Mouse (Mus musculus): ENCODE measurements at regions not wholly inside any gene's neighbourhood (a gene's known extent, or its start where the extent isn't known, plus 50 kb on each side); places are given as distances from the start of the nearest gene placed in this dataset.
A peak's percentile ranks its signal among the peaks of the same experiment; 100 is the strongest.

DNA sequence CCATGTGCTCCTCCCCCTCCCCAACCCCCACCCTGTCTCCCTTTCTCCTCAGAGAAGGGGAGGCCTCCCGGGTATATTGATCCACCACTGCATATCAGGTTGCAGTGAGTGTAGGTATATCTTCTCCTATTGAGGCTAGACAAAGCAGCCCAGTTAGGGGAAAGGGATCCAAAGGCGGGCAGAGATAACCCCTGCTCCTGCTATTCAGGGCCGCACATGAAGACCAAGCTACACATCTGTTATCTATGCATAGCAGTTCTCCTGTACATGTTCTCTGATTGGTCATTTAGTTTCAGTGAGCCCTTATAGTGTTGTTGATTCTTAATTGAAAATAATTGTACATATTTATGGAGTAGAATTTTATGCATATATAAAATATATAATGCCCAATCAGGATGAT is 143.7 kb downstream of the Drd1 start:
- no peaks in the 10 kb centered on the region for H3K36me3 ChIP-seq (ENCODE audit: control insufficient read depth, insufficient read depth, low read length)
- 63% methylated on average over 3 of the region's 3 CpGs for WGBS
- no peak overlapping the region for H3K27ac ChIP-seq (ENCODE audit: low read depth, low read length)
- no peak overlapping the region for H3K4me2 ChIP-seq (ENCODE audit: low read length)
- ATAC-seq = no peak
- H3K9ac ChIP-seq (ENCODE audit: low read depth, low read length) = no peak overlapping the region
- H3K4me1 ChIP-seq (ENCODE audit: control insufficient read depth, insufficient read depth, low read depth, low read length) = no peaks in the 10 kb centered on the region
- no peaks in the 10 kb centered on the region for H3K27me3 ChIP-seq (replicated peaks; ENCODE audit: control insufficient read depth, insufficient read depth, low read length)
- no peaks in the 10 kb centered on the region for H3K9me3 ChIP-seq (ENCODE audit: control insufficient read depth, low read length)
- no peak overlapping the region for H3K4me3 ChIP-seq (ENCODE audit: low read length)

DNA sequence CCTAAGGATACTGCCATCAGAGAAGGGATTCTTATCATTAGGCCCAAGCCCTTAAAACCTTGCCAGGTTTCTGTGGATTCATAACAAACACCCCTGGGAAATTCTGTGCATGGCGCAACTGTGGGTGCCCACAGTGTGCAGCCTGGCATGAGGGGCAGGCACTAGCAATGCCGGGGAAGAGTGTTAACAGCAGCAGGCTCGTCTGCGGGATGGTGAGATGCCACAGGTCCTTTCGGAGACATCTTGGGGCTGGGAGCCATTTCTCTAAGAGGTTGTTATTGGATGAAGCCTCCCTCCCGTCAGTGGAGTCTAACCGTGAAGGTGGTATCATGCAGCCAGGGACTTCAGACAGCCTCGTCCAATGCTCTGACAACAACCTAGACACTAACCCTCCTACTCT is 144.2 kb downstream of the Drd1 start:
- no peaks in the 10 kb centered on the region for H3K36me3 ChIP-seq (ENCODE audit: control insufficient read depth, insufficient read depth, low read length)
- no peak overlapping the region for H3K27ac ChIP-seq (ENCODE audit: low read depth, low read length)
- WGBS = 84% methylated on average over 8 of the region's 8 CpGs

DNA sequence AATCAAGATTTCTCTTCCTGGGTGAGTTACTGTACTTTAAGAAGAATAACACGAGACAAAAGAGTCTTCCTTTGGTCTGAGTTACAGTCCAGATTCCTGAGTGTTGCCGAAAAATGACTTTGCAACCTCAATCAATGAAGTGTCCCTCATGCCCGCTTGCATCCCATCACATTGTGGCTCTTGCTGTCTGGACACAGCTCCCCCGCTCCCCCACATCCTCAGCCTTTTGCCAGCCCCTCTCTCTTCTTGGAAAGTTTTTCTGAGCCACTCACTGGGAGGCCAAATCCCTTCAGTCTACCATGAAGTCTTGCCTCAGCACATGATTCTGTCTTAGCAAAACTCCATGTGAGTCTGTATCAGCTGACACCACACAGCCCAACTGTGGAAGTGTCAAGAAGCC is 145.3 kb downstream of the Drd1 start:
- Histone ChIP-seq H3K9me3 (ENCODE audit: control insufficient read depth, low read length) (no peaks in the 10 kb centered on the region), H3K4me1 (ENCODE audit: control insufficient read depth, insufficient read depth, low read depth, low read length) (no peaks in the 10 kb centered on the region), H3K27ac (ENCODE audit: low read depth, low read length) (no peak overlapping the region), H3K27me3 (replicated peaks; ENCODE audit: control insufficient read depth, insufficient read depth, low read length) (no peaks in the 10 kb centered on the region), H3K4me2 (ENCODE audit: low read length) (no peak overlapping the region), H3K9ac (ENCODE audit: low read depth, low read length) (no peak overlapping the region), H3K36me3 (ENCODE audit: control insufficient read depth, insufficient read depth, low read length) (no peaks in the 10 kb centered on the region), H3K4me3 (ENCODE audit: low read length) (no peak overlapping the region)
- 89% methylated on average over 4 of the region's 4 CpGs for WGBS
- ATAC-seq = no peak

More for the DNA sequence above, 144.2 kb downstream of the Drd1 start:
- H3K9me3 ChIP-seq (ENCODE audit: control insufficient read depth, low read length) = no peaks in the 10 kb centered on the region
- no peak overlapping the region for H3K4me2 ChIP-seq (ENCODE audit: low read length)
- H3K4me3 ChIP-seq (ENCODE audit: low read length) = no peak overlapping the region
- H3K27me3 ChIP-seq (replicated peaks; ENCODE audit: control insufficient read depth, insufficient read depth, low read length) = no peaks in the 10 kb centered on the region
- ATAC-seq = no peak
- H3K4me1 ChIP-seq (ENCODE audit: control insufficient read depth, insufficient read depth, low read depth, low read length) = no peaks in the 10 kb centered on the region
- H3K9ac ChIP-seq (ENCODE audit: low read depth, low read length) = no peak overlapping the region

DNA sequence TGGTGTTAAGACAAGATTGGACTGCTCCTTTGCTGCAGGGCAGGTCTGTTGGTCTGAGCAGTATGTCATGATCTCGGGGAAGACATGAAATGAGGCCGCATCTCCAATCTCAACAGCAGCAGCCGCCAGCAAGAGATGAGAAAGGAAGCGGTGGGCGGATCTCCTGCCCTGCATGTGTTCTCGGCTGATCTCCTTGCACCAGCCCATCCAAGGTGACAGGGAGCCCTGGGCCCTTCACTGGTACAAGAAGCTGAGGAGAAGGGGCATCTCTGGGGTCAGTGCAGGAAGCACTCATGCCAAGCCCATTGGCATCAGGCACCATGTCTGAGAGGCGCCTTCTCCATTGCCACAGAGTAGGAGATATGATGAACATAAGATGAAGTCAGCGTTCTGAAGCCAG is 151.0 kb downstream of the Drd1 start:
- H3K36me3 ChIP-seq (ENCODE audit: control insufficient read depth, insufficient read depth, low read length) = no peaks in the 10 kb centered on the region
- no peak overlapping the region for H3K9ac ChIP-seq (ENCODE audit: low read depth, low read length)
- no peak overlapping the region for H3K27ac ChIP-seq (ENCODE audit: low read depth, low read length)
- no peak overlapping the region for H3K4me3 ChIP-seq (ENCODE audit: low read length)
- WGBS = 84% methylated on average over 8 of the region's 8 CpGs
- H3K27me3 ChIP-seq (replicated peaks; ENCODE audit: control insufficient read depth, insufficient read depth, low read length) = no peaks in the 10 kb centered on the region
- H3K9me3 ChIP-seq (ENCODE audit: control insufficient read depth, low read length) = no peaks in the 10 kb centered on the region
- no peak overlapping the region for H3K4me2 ChIP-seq (ENCODE audit: low read length)
- ATAC-seq = no peak
- H3K4me1 ChIP-seq (ENCODE audit: control insufficient read depth, insufficient read depth, low read depth, low read length) = no peaks in the 10 kb centered on the region

DNA sequence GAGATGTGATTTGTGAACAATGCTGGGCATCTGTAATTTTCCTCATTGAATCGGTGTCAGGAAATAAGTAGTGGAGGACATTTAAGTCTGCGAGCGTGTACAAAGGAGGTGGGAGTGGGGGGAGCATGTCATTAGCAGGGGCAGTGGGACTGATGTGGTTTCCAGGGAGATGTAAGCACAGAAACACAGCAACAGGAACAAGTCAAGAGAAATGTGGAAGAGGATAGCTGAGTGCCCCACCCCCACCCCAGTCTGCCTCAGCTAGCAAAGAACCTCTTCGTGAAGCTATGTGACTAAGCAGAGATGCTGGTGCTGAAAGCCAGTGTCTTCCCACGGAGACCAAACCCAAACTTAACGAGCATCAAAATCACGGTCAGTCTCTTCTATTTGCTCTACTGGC is 151.9 kb downstream of the Drd1 start:
- H3K4me2 ChIP-seq (ENCODE audit: low read length) = no peak overlapping the region
- H3K9me3 ChIP-seq (ENCODE audit: control insufficient read depth, low read length) = no peaks in the 10 kb centered on the region
- no peak overlapping the region for H3K4me3 ChIP-seq (ENCODE audit: low read length)
- no peak overlapping the region for H3K27ac ChIP-seq (ENCODE audit: low read depth, low read length)
- no peaks in the 10 kb centered on the region for H3K36me3 ChIP-seq (ENCODE audit: control insufficient read depth, insufficient read depth, low read length)
- H3K4me1 ChIP-seq (ENCODE audit: control insufficient read depth, insufficient read depth, low read depth, low read length) = no peaks in the 10 kb centered on the region
- H3K9ac ChIP-seq (ENCODE audit: low read depth, low read length) = no peak overlapping the region
- WGBS = 20% methylated on average over 7 of the region's 7 CpGs
- peak; percentile 34; the same call in 1 of the 2 replicates for ATAC-seq
- no peaks in the 10 kb centered on the region for H3K27me3 ChIP-seq (replicated peaks; ENCODE audit: control insufficient read depth, insufficient read depth, low read length)

DNA sequence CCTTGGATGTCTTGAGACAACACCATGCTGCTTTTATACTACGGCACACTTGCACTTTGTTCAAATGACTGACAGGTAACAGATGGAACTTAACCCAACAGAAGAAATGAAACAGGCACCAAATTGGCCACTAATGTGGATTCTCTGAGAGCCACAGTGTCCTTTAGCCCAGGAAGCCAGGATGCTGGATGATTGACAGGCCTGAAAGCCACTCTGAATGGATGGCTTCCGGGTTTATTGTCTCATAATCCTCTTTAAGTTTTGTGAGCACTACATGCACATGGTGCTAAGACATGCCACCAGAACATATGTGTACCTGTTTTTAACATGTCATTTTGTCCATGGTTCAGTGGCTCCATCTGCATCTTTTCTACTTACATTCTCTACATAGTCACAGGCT is 152.7 kb downstream of the Drd1 start:
- no peak for ATAC-seq
- Histone ChIP-seq H3K27me3 (replicated peaks; ENCODE audit: control insufficient read depth, insufficient read depth, low read length) (no peaks in the 10 kb centered on the region), H3K36me3 (ENCODE audit: control insufficient read depth, insufficient read depth, low read length) (no peaks in the 10 kb centered on the region), H3K4me3 (ENCODE audit: low read length) (no peak overlapping the region), H3K9me3 (ENCODE audit: control insufficient read depth, low read length) (no peaks in the 10 kb centered on the region), H3K27ac (ENCODE audit: low read depth, low read length) (no peak overlapping the region), H3K9ac (ENCODE audit: low read depth, low read length) (no peak overlapping the region), H3K4me2 (ENCODE audit: low read length) (no peak overlapping the region), H3K4me1 (ENCODE audit: control insufficient read depth, insufficient read depth, low read depth, low read length) (no peaks in the 10 kb centered on the region)
- 67% methylated on average over 2 of the region's 2 CpGs for WGBS

DNA sequence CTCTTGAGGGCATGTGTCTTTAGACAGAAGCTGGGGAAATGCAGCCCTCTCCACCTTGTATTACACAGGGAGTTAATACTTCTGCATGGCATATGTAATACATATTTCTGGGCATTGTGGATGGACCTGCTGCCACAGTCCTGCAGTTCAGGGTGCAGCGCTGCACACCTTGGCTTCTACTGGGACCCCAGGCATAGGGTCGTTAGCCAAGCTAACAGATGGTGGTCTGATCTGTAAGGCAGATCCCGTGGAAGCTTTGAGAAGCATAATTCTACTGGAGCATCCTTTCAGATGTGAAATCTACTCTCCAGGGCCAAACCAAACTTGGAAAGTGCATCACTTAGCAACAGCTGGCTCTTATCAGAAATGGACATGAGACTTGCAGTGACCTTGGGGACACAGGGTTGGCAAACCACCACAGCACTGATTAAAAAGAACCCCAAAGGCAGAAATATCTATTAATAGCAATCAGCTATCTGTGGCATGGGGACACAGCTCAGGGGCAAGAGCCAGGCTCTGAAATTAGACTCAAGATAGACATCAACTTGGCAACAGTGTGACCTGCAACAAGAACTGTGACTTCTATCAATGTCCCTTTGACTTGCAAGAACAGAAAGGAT is 155.0 kb downstream of the Drd1 start:
- H3K9ac ChIP-seq (ENCODE audit: low read depth, low read length) = no peak overlapping the region
- H3K27me3 ChIP-seq (replicated peaks; ENCODE audit: control insufficient read depth, insufficient read depth, low read length) = no peaks in the 10 kb centered on the region
- H3K36me3 ChIP-seq (ENCODE audit: control insufficient read depth, insufficient read depth, low read length) = no peaks in the 10 kb centered on the region
- no peaks in the 10 kb centered on the region for H3K4me1 ChIP-seq (ENCODE audit: control insufficient read depth, insufficient read depth, low read depth, low read length)
- H3K4me2 ChIP-seq (ENCODE audit: low read length) = no peak overlapping the region
- peaks cover 4% of the 10 kb centered on the region for H3K9me3 ChIP-seq (ENCODE audit: control insufficient read depth, low read length)
- no peak for ATAC-seq
- no peak overlapping the region for H3K4me3 ChIP-seq (ENCODE audit: low read length)
- 75% methylated on average over 3 of the region's 3 CpGs for WGBS
- H3K27ac ChIP-seq (ENCODE audit: low read depth, low read length) = no peak overlapping the region

DNA sequence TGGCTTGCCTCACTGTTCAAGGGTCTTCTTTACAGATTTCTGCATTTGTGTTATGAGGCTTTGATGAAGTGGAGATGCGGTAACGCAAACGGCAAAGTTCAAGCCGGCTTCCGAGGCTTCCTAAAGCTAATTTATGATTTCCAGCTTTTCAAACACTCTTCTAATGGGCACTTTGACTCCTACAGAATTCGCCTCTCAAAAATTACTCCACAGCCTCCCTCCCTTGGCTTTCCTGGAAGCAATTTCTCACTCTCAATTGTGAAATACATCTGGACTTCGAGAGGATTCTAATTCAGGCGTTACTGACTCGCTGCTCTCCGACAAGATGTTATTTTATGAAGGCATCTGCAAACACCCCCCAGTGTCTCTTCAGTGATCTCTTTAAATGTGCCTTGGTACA is 157.2 kb downstream of the Drd1 start:
- no peaks in the 10 kb centered on the region for H3K27me3 ChIP-seq (replicated peaks; ENCODE audit: control insufficient read depth, insufficient read depth, low read length)
- peaks cover 4% of the 10 kb centered on the region for H3K9me3 ChIP-seq (ENCODE audit: control insufficient read depth, low read length)
- H3K27ac ChIP-seq (ENCODE audit: low read depth, low read length) = no peak overlapping the region
- H3K4me3 ChIP-seq (ENCODE audit: low read length) = no peak overlapping the region
- H3K9ac ChIP-seq (ENCODE audit: low read depth, low read length) = no peak overlapping the region
- no peaks in the 10 kb centered on the region for H3K4me1 ChIP-seq (ENCODE audit: control insufficient read depth, insufficient read depth, low read depth, low read length)
- WGBS = 56% methylated on average over 10 of the region's 10 CpGs
- peak overlapping the region; percentile 8; the same call in 1 of the 2 replicates for H3K4me2 ChIP-seq (ENCODE audit: low read length)
- ATAC-seq = no peak
- no peaks in the 10 kb centered on the region for H3K36me3 ChIP-seq (ENCODE audit: control insufficient read depth, insufficient read depth, low read length)

DNA sequence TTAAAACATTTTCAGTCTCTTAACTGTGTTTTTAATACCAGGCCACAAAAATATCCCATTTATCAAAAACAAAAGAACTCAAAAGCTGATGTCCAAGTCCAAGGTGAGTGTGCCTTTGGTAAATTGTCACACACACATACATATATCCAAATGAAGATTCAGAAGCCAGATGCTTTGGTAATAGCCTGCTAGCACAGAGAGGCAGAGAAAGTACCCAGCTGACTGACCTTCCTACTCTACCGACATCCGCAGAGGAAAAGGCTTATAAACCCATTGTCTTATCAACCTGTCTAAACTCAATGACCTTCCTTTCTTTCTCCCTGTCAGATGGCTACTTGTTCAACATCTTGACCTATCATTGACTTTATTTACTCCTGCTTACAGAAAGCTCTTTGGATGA is 158.3 kb downstream of the Drd1 start:
- Histone ChIP-seq H3K27ac (ENCODE audit: low read depth, low read length) (no peak overlapping the region), H3K36me3 (ENCODE audit: control insufficient read depth, insufficient read depth, low read length) (no peaks in the 10 kb centered on the region), H3K4me3 (ENCODE audit: low read length) (no peak overlapping the region), H3K9me3 (ENCODE audit: control insufficient read depth, low read length) (peaks cover 4% of the 10 kb centered on the region), H3K27me3 (replicated peaks; ENCODE audit: control insufficient read depth, insufficient read depth, low read length) (no peaks in the 10 kb centered on the region), H3K9ac (ENCODE audit: low read depth, low read length) (no peak overlapping the region), H3K4me2 (ENCODE audit: low read length) (no peak overlapping the region), H3K4me1 (ENCODE audit: control insufficient read depth, insufficient read depth, low read depth, low read length) (no peaks in the 10 kb centered on the region)
- no peak for ATAC-seq
- WGBS = 97% methylated on average over 2 of the region's 2 CpGs

DNA sequence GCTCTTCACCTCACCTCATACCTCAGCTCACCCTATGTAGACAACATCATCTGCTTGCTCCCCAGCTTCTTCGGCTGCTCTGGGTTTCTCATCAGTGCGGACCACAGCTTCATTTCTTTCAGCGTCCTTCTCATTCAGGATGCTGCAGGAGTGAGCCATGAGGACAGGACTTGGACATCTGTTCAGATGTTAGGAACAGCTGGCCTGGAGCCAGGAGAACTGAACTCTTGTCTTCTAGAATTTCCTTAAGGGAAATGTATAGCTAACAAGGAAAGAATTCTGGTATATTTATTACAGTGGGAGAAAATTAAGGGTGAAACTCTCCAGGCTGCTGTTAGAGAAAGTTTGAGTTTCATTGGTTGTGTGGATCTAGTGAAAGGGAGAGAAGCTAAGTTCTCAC is 167.1 kb downstream of the Drd1 start:
- no peak overlapping the region for H3K4me3 ChIP-seq (ENCODE audit: low read length)
- 90% methylated on average over 3 of the region's 3 CpGs for WGBS
- H3K27me3 ChIP-seq (replicated peaks; ENCODE audit: control insufficient read depth, insufficient read depth, low read length) = no peaks in the 10 kb centered on the region
- H3K9ac ChIP-seq (ENCODE audit: low read depth, low read length) = no peak overlapping the region
- H3K4me1 ChIP-seq (ENCODE audit: control insufficient read depth, insufficient read depth, low read depth, low read length) = no peaks in the 10 kb centered on the region
- H3K36me3 ChIP-seq (ENCODE audit: control insufficient read depth, insufficient read depth, low read length) = no peaks in the 10 kb centered on the region
- H3K4me2 ChIP-seq (ENCODE audit: low read length) = no peak overlapping the region
- no peak for ATAC-seq
- H3K27ac ChIP-seq (ENCODE audit: low read depth, low read length) = no peak overlapping the region
- H3K9me3 ChIP-seq (ENCODE audit: control insufficient read depth, low read length) = no peaks in the 10 kb centered on the region

All from hindbrain, embryonic 16.5 days (tissue).